Mouse (Mus musculus): ENCODE data around the gene Krt88. TPM values are rescaled to one million over a fixed set of nuclear protein-coding genes. Genes with fewer than 3 reads are reported as not detected.
A peak's percentile ranks its signal among the peaks of the same experiment; 100 is the strongest.

Krt88 gene
- polyA plus RNA-seq, 1 experiment from 2014 or later, result not detected

- WGBS, result 66% methylated on average over 4 of the region's 4 CpGs
- H3K27ac ChIP-seq (replicated peaks), result no peak overlapping the region
- no peak overlapping the region for H3K9ac ChIP-seq (ENCODE audit: low read length)
- DNase-seq (ENCODE audit: low spot score) (no peak), ATAC-seq (ENCODE audit: low FRiP score, low TSS enrichment) (no peak)
- no peaks in the 10 kb centered on the region for H3K27me3 ChIP-seq (ENCODE audit: control insufficient read depth, insufficient read depth, low read length)
- no peaks in the 10 kb centered on the region for H3K36me3 ChIP-seq (ENCODE audit: control insufficient read depth, insufficient read depth, low read length)
- no peaks in the 10 kb centered on the region for H3K4me1 ChIP-seq (replicated peaks; ENCODE audit: control insufficient read depth, insufficient read depth)
- TF ChIP-seq CTCF (IDR thresholded peaks at IDR 0.05; ENCODE audit: low read depth) (no peak), EP300 (optimal IDR thresholded peaks at IDR 0.05) (no peak)
- no peak overlapping the region for H3K4me3 ChIP-seq (ENCODE audit: low read depth, low read length)
- no peaks in the 10 kb centered on the region for H3K9me3 ChIP-seq (ENCODE audit: control insufficient read depth, low read length)
- no peak overlapping the region for H3K4me2 ChIP-seq (replicated peaks; ENCODE audit: low read depth)
Measured at GRCm38 (mm10) chr15:101440837-101441236, 6.7 kb upstream of the Krt88 start.

- DNase-seq (ENCODE audit: low spot score), result no peak
- no peaks in the 10 kb centered on the region for H3K36me3 ChIP-seq (ENCODE audit: control insufficient read depth, insufficient read depth, low read length)
- WGBS, result 58% methylated on average over 11 of the region's 11 CpGs
Measured at GRCm38 (mm10) chr15:101446572-101446971, 972 bp upstream of the Krt88 start.

GRCm38 (mm10) chr15:101453093-101453736 is 5.7 kb downstream of the Krt88 start:
- TF ChIP-seq CTCF (IDR thresholded peaks at IDR 0.05; ENCODE audit: low read depth) (peak; percentile 86), EP300 (optimal IDR thresholded peaks at IDR 0.05) (no peak)
- Histone ChIP-seq H3K4me2 (replicated peaks; ENCODE audit: low read depth) (no peak overlapping the region), H3K4me1 (replicated peaks; ENCODE audit: control insufficient read depth, insufficient read depth) (no peaks in the 10 kb centered on the region), H3K9ac (ENCODE audit: low read length) (no peak overlapping the region), H3K36me3 (ENCODE audit: control insufficient read depth, insufficient read depth, low read length) (no peaks in the 10 kb centered on the region), H3K27ac (replicated peaks) (no peak overlapping the region), H3K27me3 (ENCODE audit: control insufficient read depth, insufficient read depth, low read length) (no peaks in the 10 kb centered on the region), H3K4me3 (ENCODE audit: low read depth, low read length) (no peak overlapping the region), H3K9me3 (ENCODE audit: control insufficient read depth, low read length) (no peaks in the 10 kb centered on the region)
- WGBS, result 7% methylated on average over 13 of the region's 13 CpGs
- ATAC-seq (ENCODE audit: low FRiP score, low TSS enrichment) (peak; percentile 83), DNase-seq (ENCODE audit: low spot score) (peak; percentile 88)

More at GRCm38 (mm10) chr15:101446572-101446971, 972 bp upstream of the Krt88 start:
- no peak overlapping the region for H3K4me3 ChIP-seq (ENCODE audit: low read depth, low read length)
- H3K9me3 ChIP-seq (ENCODE audit: control insufficient read depth, low read length), result no peaks in the 10 kb centered on the region
- H3K4me2 ChIP-seq (replicated peaks; ENCODE audit: low read depth), result no peak overlapping the region
- ATAC-seq (ENCODE audit: low FRiP score, low TSS enrichment), result no peak
- no peaks in the 10 kb centered on the region for H3K4me1 ChIP-seq (replicated peaks; ENCODE audit: control insufficient read depth, insufficient read depth)
- no peaks in the 10 kb centered on the region for H3K27me3 ChIP-seq (ENCODE audit: control insufficient read depth, insufficient read depth, low read length)
- no peak overlapping the region for H3K9ac ChIP-seq (ENCODE audit: low read length)
- TF ChIP-seq CTCF (IDR thresholded peaks at IDR 0.05; ENCODE audit: low read depth) (no peak), EP300 (optimal IDR thresholded peaks at IDR 0.05) (no peak)
- H3K27ac ChIP-seq (replicated peaks), result no peak overlapping the region

GRCm38 (mm10) chr15:101454774-101455173 is 7.2 kb downstream of the Krt88 start:
- H3K4me1 ChIP-seq (replicated peaks; ENCODE audit: control insufficient read depth, insufficient read depth), result no peaks in the 10 kb centered on the region
- H3K36me3 ChIP-seq (ENCODE audit: control insufficient read depth, insufficient read depth, low read length), result no peaks in the 10 kb centered on the region
- no peaks in the 10 kb centered on the region for H3K27me3 ChIP-seq (ENCODE audit: control insufficient read depth, insufficient read depth, low read length)
- DNase-seq (ENCODE audit: low spot score), result no peak
- peak; percentile 55 for ATAC-seq (ENCODE audit: low FRiP score, low TSS enrichment)
- H3K4me3 ChIP-seq (ENCODE audit: low read depth, low read length), result no peak overlapping the region
- no peak for TF ChIP-seq CTCF (IDR thresholded peaks at IDR 0.05; ENCODE audit: low read depth)
- 61% methylated on average over 8 of the region's 8 CpGs for WGBS
- H3K9me3 ChIP-seq (ENCODE audit: control insufficient read depth, low read length), result no peaks in the 10 kb centered on the region
- H3K9ac ChIP-seq (ENCODE audit: low read length), result no peak overlapping the region
- H3K27ac ChIP-seq (replicated peaks), result no peak overlapping the region
- H3K4me2 ChIP-seq (replicated peaks; ENCODE audit: low read depth), result no peak overlapping the region

- WGBS, result 65% methylated on average over 2 of the region's 2 CpGs
- H3K27me3 ChIP-seq (ENCODE audit: control insufficient read depth, insufficient read depth, low read length), result no peaks in the 10 kb centered on the region
- no peak for ATAC-seq (ENCODE audit: low FRiP score, low TSS enrichment)
- H3K9me3 ChIP-seq (ENCODE audit: control insufficient read depth, low read length), result no peaks in the 10 kb centered on the region
- TF ChIP-seq EP300 (optimal IDR thresholded peaks at IDR 0.05), result no peak
- no peak for TF ChIP-seq CTCF (IDR thresholded peaks at IDR 0.05; ENCODE audit: low read depth)
- H3K36me3 ChIP-seq (ENCODE audit: control insufficient read depth, insufficient read depth, low read length), result no peaks in the 10 kb centered on the region
- no peak overlapping the region for H3K9ac ChIP-seq (ENCODE audit: low read length)
- no peak overlapping the region for H3K4me3 ChIP-seq (ENCODE audit: low read depth, low read length)
- no peak overlapping the region for H3K4me2 ChIP-seq (replicated peaks; ENCODE audit: low read depth)
- no peaks in the 10 kb centered on the region for H3K4me1 ChIP-seq (replicated peaks; ENCODE audit: control insufficient read depth, insufficient read depth)
- no peak overlapping the region for H3K27ac ChIP-seq (replicated peaks)
- no peak for DNase-seq (ENCODE audit: low spot score)
Measured at GRCm38 (mm10) chr15:101455292-101455691, 7.7 kb downstream of the Krt88 start.

GRCm38 (mm10) chr15:101455891-101456290 is 8.3 kb downstream of the Krt88 start:
- ATAC-seq (ENCODE audit: low FRiP score, low TSS enrichment) (no peak), DNase-seq (ENCODE audit: low spot score) (no peak)
- Histone ChIP-seq H3K4me2 (replicated peaks; ENCODE audit: low read depth) (no peak overlapping the region), H3K27me3 (ENCODE audit: control insufficient read depth, insufficient read depth, low read length) (no peaks in the 10 kb centered on the region), H3K27ac (replicated peaks) (no peak overlapping the region), H3K36me3 (ENCODE audit: control insufficient read depth, insufficient read depth, low read length) (no peaks in the 10 kb centered on the region), H3K9me3 (ENCODE audit: control insufficient read depth, low read length) (no peaks in the 10 kb centered on the region), H3K4me3 (ENCODE audit: low read depth, low read length) (no peak overlapping the region), H3K4me1 (replicated peaks; ENCODE audit: control insufficient read depth, insufficient read depth) (no peaks in the 10 kb centered on the region), H3K9ac (ENCODE audit: low read length) (no peak overlapping the region)
- 87% methylated on average over 6 of the region's 6 CpGs for WGBS
- no peak for TF ChIP-seq EP300 (optimal IDR thresholded peaks at IDR 0.05)
- peak; percentile 20; the same call in 1 of the 2 replicates for TF ChIP-seq CTCF (IDR thresholded peaks at IDR 0.05; ENCODE audit: low read depth)
